Mouse (Mus musculus) ES-E14 (cell line): ENCODE data around the gene Gm4302. TPM values are rescaled to one million over a fixed set of nuclear protein-coding genes. Genes with fewer than 3 reads are reported as not detected.
"Not testable (repeated sequence)": the region's sequence is repeated elsewhere in the genome, so short reads cannot be mapped to it uniquely, and the experiment has no call there.

ENCODE experiments used
- DNase-seq: peaks from one replicate; pipeline ENCODE4 v3.0.0-alpha.2; 2013; ENCODE audit warnings: low read depth, low spot score
- H3K27ac ChIP-seq: 2 replicates; pipeline ENCODE4 v1.5.1; 2012; ENCODE audit warnings: low read depth, mild to moderate bottlenecking, low read length, moderate library complexity, mixed read lengths; ENCODE audit not compliant: poor library complexity, insufficient read depth, severe bottlenecking
- H3K36me3 ChIP-seq: 2 replicates; pipeline ENCODE4 v1.6.1; 2012; ENCODE audit warnings: mild to moderate bottlenecking, low read length, moderate library complexity, mixed read lengths; ENCODE audit not compliant: control insufficient read depth, poor library complexity, insufficient read depth, severe bottlenecking
- H3K4me1 ChIP-seq, 2 experiments: fragments of 150-350 bp in 1 of 2; sonication (generic) in 1 of 2; 2 replicates each; pipeline ENCODE4 v1.6.1; 2012; ENCODE audit warnings: low read length in 2 of 2, mild to moderate bottlenecking in 1 of 2, mixed read lengths in 1 of 2; ENCODE audit not compliant: control insufficient read depth in 2 of 2, insufficient read depth in 2 of 2, poor library complexity in 1 of 2
- H3K4me3 ChIP-seq, 2 experiments: fragments of 150-350 bp in 1 of 2; sonication (generic) in 1 of 2; 2 replicates each; pipeline ENCODE4 v1.5.1; 2012; ENCODE audit warnings: low read length in 2 of 2, low read depth in 1 of 2, mild to moderate bottlenecking in 1 of 2, mixed read lengths in 1 of 2; ENCODE audit not compliant: insufficient read depth in 1 of 2, poor library complexity in 1 of 2, severe bottlenecking in 1 of 2
- H3K9ac ChIP-seq: 2 replicates; pipeline ENCODE4 v1.6.1; 2012; ENCODE audit warnings: low read depth, mild to moderate bottlenecking, low read length, mixed read lengths; ENCODE audit not compliant: poor library complexity, insufficient read depth, severe bottlenecking
- H3K9me3 ChIP-seq: fragments of 150-350 bp; sonication (generic); 2 replicates; pipeline ENCODE4 v1.6.1; 2012; ENCODE audit warnings: low read depth, mild to moderate bottlenecking, low read length; ENCODE audit not compliant: control insufficient read depth, insufficient read depth
- CHD2 ChIP-seq: IDR thresholded peaks from 2 replicates; pipeline ENCODE4 v1.6.1; 2014; ENCODE audit warnings: mild to moderate bottlenecking, low read depth, low read length, inconsistent platforms
- HCFC1 ChIP-seq: IDR thresholded peaks from 2 replicates; pipeline ENCODE4 v1.6.1; 2012; ENCODE audit warnings: low read length, inconsistent platforms, borderline replicate concordance; ENCODE audit not compliant: insufficient read depth
- MAFK ChIP-seq: IDR thresholded peaks from 2 replicates; pipeline ENCODE4 v1.6.1; 2014; ENCODE audit warnings: mild to moderate bottlenecking, low read depth, low read length, inconsistent platforms; ENCODE audit not compliant: insufficient read depth
- ZC3H11A ChIP-seq: IDR thresholded peaks from 2 replicates; pipeline ENCODE4 v1.6.1; 2012; ENCODE audit warnings: low read depth, mild to moderate bottlenecking, inconsistent platforms, low read length, borderline replicate concordance
- ZNF384 ChIP-seq: IDR thresholded peaks from 2 replicates; pipeline ENCODE4 v1.6.1; 2012; ENCODE audit warnings: low read depth, low read length, inconsistent platforms
- in situ Hi-C, 2 experiments: fragments of 600-800 bp; cut with MboI; formaldehyde crosslinking; loops; one replicate each; pipeline ENCODE4 v1.15.1; 2025; ENCODE audit warnings: low sequenced_read_pairs in 2 of 2, inconsistent platforms in 1 of 2; ENCODE audit not compliant: unreplicated experiment in 2 of 2
- total RNA-seq: library from RNA; depleted of rRNA; stranded (reverse); fragments of 300-350 nt; gene quantifications from 2 replicates; pipeline ENCODE4 v1.2.3, GENCODE M21; 2012; rRNA removed

Gm4302 gene
- total RNA-seq, result 6.1 and 7.1 TPM in 2 replicates

- in situ Hi-C loops, result not testable (repeated sequence)
Observed at GRCm38 (mm10) chr10:100340536-100340935, at the start of gene Gm4302. Gene Gm4302, plus strand, starts transcription at chr10:100340836.

GRCm38 (mm10) chr10:100296105-100296504 lies 44.5 kb upstream of the Gm4302 start:
- no peak overlapping the region for H3K27ac ChIP-seq
- DNase-seq, result no peak
- H3K9ac ChIP-seq, result no peak overlapping the region

More at GRCm38 (mm10) chr10:100340536-100340935, at the start of gene Gm4302:
- not testable (repeated sequence) for H3K4me1 ChIP-seq, DNase-seq, H3K36me3 ChIP-seq, H3K9me3 ChIP-seq, H3K4me3 ChIP-seq, H3K27ac ChIP-seq, H3K9ac ChIP-seq

GRCm38 (mm10) chr10:100300106-100300505 lies 40.5 kb upstream of the Gm4302 start:
- H3K4me3 ChIP-seq, H3K9me3 ChIP-seq, H3K27ac ChIP-seq, DNase-seq, H3K4me1 ChIP-seq, H3K9ac ChIP-seq, in situ Hi-C loops, H3K36me3 ChIP-seq: not testable (repeated sequence)

More at GRCm38 (mm10) chr10:100296105-100296504, 44.5 kb upstream of the Gm4302 start:
- TF ChIP-seq CHD2 (no peak), ZC3H11A (no peak), ZNF384 (no peak), HCFC1 (no peak), MAFK (no peak)
- Histone ChIP-seq H3K4me3 (no peak overlapping the region), H3K9me3 (no peaks in the 10 kb centered on the region), H3K36me3 (no peaks in the 10 kb centered on the region), H3K4me1 (no peaks in the 10 kb centered on the region)
- in situ Hi-C loops, result no loop called here

- DNase-seq, H3K4me3 ChIP-seq, H3K36me3 ChIP-seq, H3K27ac ChIP-seq, H3K9ac ChIP-seq, H3K4me1 ChIP-seq, H3K9me3 ChIP-seq, in situ Hi-C loops: not testable (repeated sequence)
Observed at GRCm38 (mm10) chr10:100335376-100335775, 5.3 kb upstream of the Gm4302 start, which contains the start of gene Gm4301. Gene Gm4301, plus strand, starts transcription at chr10:100335676.

- H3K9me3 ChIP-seq, in situ Hi-C loops, DNase-seq, H3K27ac ChIP-seq, H3K4me3 ChIP-seq, H3K9ac ChIP-seq, H3K36me3 ChIP-seq, H3K4me1 ChIP-seq: not testable (repeated sequence)
Observed at GRCm38 (mm10) chr10:100345672-100346071, 5.0 kb downstream of the Gm4302 start, which contains the start of gene Gm4303. Gene Gm4303, plus strand, starts transcription at chr10:100345972.

GRCm38 (mm10) chr10:100350793-100351192 lies 10.2 kb downstream of the Gm4302 start, which contains the start of gene Gm4305:
Gene Gm4305, plus strand, starts transcription at chr10:100351093.
- H3K27ac ChIP-seq, H3K4me1 ChIP-seq, in situ Hi-C loops, H3K36me3 ChIP-seq, H3K9ac ChIP-seq, H3K4me3 ChIP-seq, DNase-seq, H3K9me3 ChIP-seq: not testable (repeated sequence)

- H3K4me3 ChIP-seq, DNase-seq, H3K36me3 ChIP-seq, H3K27ac ChIP-seq, in situ Hi-C loops, H3K9me3 ChIP-seq, H3K9ac ChIP-seq, H3K4me1 ChIP-seq: not testable (repeated sequence)
Observed at GRCm38 (mm10) chr10:100356841-100357240, 16.2 kb downstream of the Gm4302 start.

- H3K4me3 ChIP-seq, H3K36me3 ChIP-seq, in situ Hi-C loops: not testable (repeated sequence)
Observed at GRCm38 (mm10) chr10:100361038-100361437, 20.4 kb downstream of the Gm4302 start, which contains the start of gene Gm4307. Gene Gm4307, plus strand, starts transcription at chr10:100361338.

More at GRCm38 (mm10) chr10:100361038-100361437, 20.4 kb downstream of the Gm4302 start, which contains the start of gene Gm4307:
- not testable (repeated sequence) for H3K9ac ChIP-seq, H3K9me3 ChIP-seq, H3K4me1 ChIP-seq, H3K27ac ChIP-seq, DNase-seq
